Mouse (Mus musculus): ENCODE data around the gene Trpm7. TPM values are rescaled to one million over a fixed set of nuclear protein-coding genes. Genes with fewer than 3 reads are reported as not detected.

Gene Trpm7
- 28.4 and 30.0 TPM in 2 replicates for polyA plus RNA-seq (2015; fragmentation: Nextera tagmentation; extraction: Ambion mirVana)

DNA sequence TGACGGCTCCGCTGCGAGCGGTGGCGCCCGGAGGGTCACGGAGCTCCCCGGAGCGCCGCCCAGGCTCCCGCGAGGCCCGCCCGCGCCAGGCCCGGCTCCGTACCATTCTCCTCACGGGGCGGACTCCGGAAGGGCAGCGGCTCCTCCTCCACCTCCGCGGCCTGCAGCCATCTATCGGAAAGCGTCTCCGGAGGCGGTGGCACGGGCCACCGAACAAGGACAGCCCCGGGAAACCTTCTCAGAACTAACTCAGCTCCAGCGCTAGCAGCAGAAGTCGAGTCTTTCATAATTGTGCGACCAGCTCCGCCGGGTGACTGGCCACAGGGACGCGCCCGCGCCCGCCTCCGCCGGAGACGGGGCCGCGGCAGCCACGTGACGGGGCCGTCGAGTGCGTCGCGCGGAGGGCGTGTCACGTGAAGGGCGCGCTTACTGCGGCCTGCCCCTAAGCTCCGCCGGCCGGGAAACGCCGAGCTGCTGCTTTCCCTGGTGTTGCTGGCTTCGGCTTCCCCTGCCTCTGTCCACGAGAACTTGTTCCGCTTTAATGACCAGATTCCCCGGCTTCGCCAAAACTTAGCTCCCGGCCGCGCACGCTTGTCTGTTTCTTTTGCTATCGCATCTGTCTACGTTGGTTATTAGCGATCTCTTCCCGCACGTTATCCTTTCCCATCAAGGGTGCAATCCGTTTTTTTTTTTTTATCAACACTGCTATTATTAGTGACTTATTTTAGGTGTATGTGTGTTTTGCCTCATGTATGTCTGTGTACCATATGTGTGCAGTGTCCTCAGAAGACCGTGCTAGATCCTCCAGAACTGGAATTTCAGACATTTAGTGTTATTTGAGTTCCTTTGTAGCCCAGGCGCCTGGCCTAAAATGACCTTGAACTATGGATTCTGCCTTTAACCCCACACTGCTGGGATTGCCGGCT is at the start of gene Trpm7:
TSS of gene Trpm7 (minus strand) at position 360 of the 926 bp plus-strand sequence.
- Histone ChIP-seq H3K9me3 (no peaks in the 10 kb centered on the region), H3K27ac (replicated peaks) (peak within 1 kb of the TSS; percentile 97), H3K36me3 (no peaks in the 10 kb centered on the region), H3K4me2 (peak within 1 kb of the TSS; percentile 83), H3K9ac (peak within 1 kb of the TSS; percentile 87), H3K27me3 (no peaks in the 10 kb centered on the region), H3K4me1 (replicated peaks) (peaks cover 23% of the 10 kb centered on the region), H3K4me3 (peak within 1 kb of the TSS; percentile 97)
- WGBS = under 1% methylated on average over 62 of the region's 81 CpGs
- ATAC-seq (ENCODE audit: low FRiP score, low read depth) = peak; percentile 99

DNA sequence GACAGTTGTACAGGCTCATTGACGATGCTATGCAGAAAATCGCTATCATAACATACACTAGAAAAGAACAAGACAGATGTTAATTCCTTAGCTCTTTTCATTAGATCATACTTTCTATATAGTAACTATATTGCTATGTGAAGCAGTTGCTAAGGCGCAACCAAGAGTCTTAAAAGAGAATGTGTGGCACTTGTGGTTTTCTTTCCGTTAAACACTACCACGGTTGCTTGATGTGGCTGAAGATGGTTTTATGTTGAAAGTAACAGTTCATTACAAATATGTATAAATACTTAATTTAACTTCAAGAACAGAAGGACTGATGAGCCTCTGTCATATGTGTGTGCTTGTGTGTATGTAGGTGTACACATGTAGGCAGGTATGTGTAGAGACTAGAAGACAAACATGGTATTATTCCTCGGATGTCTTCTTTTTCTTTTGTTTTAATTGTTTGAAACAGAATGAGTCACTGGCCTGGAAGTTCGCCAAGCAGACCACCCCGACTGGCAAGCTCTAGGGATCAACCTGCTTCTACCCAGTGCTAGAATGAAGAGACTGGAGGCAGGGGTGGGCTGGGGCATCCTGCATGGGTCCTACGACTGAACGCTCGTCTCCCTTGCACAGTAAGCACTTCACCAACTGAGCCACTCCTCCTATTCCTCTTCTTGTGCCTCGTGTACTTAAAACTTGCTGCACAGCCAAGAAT is 44.5 kb upstream of the Trpm7 start:
- no peaks in the 10 kb centered on the region for H3K27me3 ChIP-seq

DNA sequence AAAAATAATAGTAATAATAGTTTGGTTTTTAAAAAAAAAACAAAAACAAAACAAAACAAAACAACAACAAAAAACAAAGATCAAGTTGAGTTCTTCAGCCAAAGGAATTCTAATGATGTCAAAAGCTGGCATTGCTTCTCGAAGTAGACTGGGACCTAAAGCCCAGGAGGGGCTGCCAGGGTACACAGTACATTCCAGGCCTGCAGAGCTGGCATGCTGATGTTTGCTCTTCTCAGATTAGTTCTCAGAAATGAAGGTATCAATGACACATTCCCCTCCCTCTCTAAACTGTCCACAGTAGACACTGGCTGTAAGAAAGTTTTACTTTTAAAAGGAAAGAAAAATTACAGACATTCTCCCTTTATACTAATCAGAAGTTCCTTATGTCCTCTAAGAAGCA is 40.2 kb upstream of the Trpm7 start:
- Histone ChIP-seq H3K4me3 (no peak overlapping the region), H3K9me3 (no peaks in the 10 kb centered on the region), H3K4me2 (no peak overlapping the region), H3K36me3 (peaks cover 49% of the 10 kb centered on the region), H3K9ac (no peak overlapping the region), H3K27ac (replicated peaks) (no peak overlapping the region), H3K4me1 (replicated peaks) (no peaks in the 10 kb centered on the region), H3K27me3 (no peaks in the 10 kb centered on the region)
- ATAC-seq (ENCODE audit: low FRiP score, low read depth) = no peak
- WGBS = 79% methylated on average over 1 of the region's 1 CpGs

More for the DNA sequence above, 44.5 kb upstream of the Trpm7 start:
- whole genome bisulfite sequencing = 84% methylated on average over 12 of the region's 12 CpGs
- Histone ChIP-seq H3K36me3 (peaks cover 65% of the 10 kb centered on the region), H3K4me3 (no peak overlapping the region), H3K4me1 (replicated peaks) (no peaks in the 10 kb centered on the region), H3K9ac (no peak overlapping the region), H3K4me2 (no peak overlapping the region), H3K9me3 (no peaks in the 10 kb centered on the region), H3K27ac (replicated peaks) (no peak overlapping the region)
- no peak for ATAC-seq (ENCODE audit: low FRiP score, low read depth)

DNA sequence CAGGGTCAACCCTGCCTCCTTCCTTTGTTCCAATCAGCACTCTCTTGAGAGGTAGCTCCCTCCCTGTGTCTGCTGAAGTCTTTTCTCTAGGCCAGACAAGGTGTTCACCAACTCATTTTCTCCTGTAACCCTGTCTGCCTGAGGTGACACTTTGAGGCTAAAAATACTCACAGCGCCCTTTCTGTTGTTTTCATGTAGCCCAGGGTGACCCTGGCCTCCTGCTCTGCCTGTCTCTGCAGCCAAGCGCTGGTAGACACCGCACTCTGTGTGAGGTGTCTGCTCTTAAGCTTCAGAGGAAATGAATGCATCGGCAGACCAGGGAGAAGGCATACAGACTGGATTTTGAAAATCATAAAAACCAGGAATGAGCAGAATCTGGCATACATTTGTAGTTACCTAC is 38.1 kb upstream of the Trpm7 start:
- 65% methylated on average over 4 of the region's 4 CpGs for WGBS
- Histone ChIP-seq H3K4me3 (no peak overlapping the region), H3K27me3 (no peaks in the 10 kb centered on the region), H3K9ac (no peak overlapping the region), H3K27ac (replicated peaks) (no peak overlapping the region), H3K4me2 (no peak overlapping the region), H3K36me3 (peaks cover 34% of the 10 kb centered on the region), H3K9me3 (no peaks in the 10 kb centered on the region), H3K4me1 (replicated peaks) (no peaks in the 10 kb centered on the region)
- no peak for ATAC-seq (ENCODE audit: low FRiP score, low read depth)

DNA sequence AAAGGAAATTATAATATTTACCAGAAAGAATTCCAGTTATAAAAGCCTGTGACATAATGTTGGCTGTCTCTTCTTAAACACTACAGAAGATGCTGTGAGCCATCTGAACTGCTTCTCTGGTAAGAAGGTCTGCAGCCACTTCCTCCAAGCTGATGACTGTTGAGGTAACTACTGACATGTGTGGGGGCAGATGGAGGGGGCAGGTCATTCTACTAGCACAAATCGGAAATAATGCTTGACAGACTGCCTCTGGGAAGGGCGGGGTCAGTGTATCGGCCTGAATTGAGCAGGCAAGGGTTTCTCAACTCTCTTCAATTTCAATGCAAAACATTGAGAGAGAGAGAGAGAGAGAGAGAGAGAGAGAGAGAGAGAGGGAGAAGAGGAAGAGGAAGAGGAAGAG is 28.1 kb upstream of the Trpm7 start:
- H3K36me3 ChIP-seq = peaks cover 44% of the 10 kb centered on the region
- WGBS = 74% methylated on average over 3 of the region's 3 CpGs

DNA sequence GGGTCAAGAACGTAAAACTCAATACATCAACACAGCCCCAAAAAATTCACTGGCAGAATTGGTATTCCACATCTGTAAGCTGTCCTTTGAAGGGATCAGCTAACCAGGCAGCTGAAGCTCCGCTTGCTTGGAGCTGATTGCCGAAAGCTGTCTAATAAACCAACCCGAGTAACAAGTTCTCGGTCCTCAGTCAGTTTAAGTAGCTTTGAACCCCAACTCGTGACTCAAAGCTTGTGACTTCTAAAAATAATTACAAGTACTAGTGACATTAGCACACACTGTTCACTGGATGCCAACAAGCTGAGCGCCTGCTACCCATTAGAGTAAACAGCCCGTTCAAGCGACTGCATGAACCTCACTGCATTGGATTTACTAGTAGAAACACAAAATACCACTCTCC is 21.5 kb upstream of the Trpm7 start:
- 93% methylated on average over 9 of the region's 9 CpGs for WGBS
- H3K4me1 ChIP-seq (replicated peaks) = no peaks in the 10 kb centered on the region
- ATAC-seq (ENCODE audit: low FRiP score, low read depth) = no peak
- H3K9ac ChIP-seq = no peak overlapping the region
- H3K4me3 ChIP-seq = no peak overlapping the region
- peaks cover 32% of the 10 kb centered on the region for H3K36me3 ChIP-seq
- H3K4me2 ChIP-seq = no peak overlapping the region
- no peaks in the 10 kb centered on the region for H3K9me3 ChIP-seq
- H3K27ac ChIP-seq (replicated peaks) = no peak overlapping the region
- H3K27me3 ChIP-seq = no peaks in the 10 kb centered on the region

More for the DNA sequence above, 28.1 kb upstream of the Trpm7 start:
- Histone ChIP-seq H3K9me3 (no peaks in the 10 kb centered on the region), H3K4me2 (no peak overlapping the region), H3K9ac (no peak overlapping the region), H3K4me3 (no peak overlapping the region), H3K4me1 (replicated peaks) (no peaks in the 10 kb centered on the region), H3K27me3 (no peaks in the 10 kb centered on the region), H3K27ac (replicated peaks) (no peak overlapping the region)
- no peak for ATAC-seq (ENCODE audit: low FRiP score, low read depth)

- no peak overlapping the region for H3K4me2 ChIP-seq
- WGBS = 87% methylated on average over 6 of the region's 6 CpGs
- ATAC-seq (ENCODE audit: low FRiP score, low read depth) = no peak
- H3K27ac ChIP-seq (replicated peaks) = no peak overlapping the region
- H3K9me3 ChIP-seq = no peaks in the 10 kb centered on the region
- H3K9ac ChIP-seq = no peak overlapping the region
- no peaks in the 10 kb centered on the region for H3K27me3 ChIP-seq
- H3K4me3 ChIP-seq = no peak overlapping the region
- no peaks in the 10 kb centered on the region for H3K4me1 ChIP-seq (replicated peaks)
- peaks cover 31% of the 10 kb centered on the region for H3K36me3 ChIP-seq
Measured at GRCm38 (mm10) chr2:126896941-126897340, 20.9 kb upstream of the Trpm7 start.

GRCm38 (mm10) chr2:126894245-126894644 is 18.2 kb upstream of the Trpm7 start:
- no peak for ATAC-seq (ENCODE audit: low FRiP score, low read depth)
- no peaks in the 10 kb centered on the region for H3K9me3 ChIP-seq
- no peaks in the 10 kb centered on the region for H3K4me1 ChIP-seq (replicated peaks)
- WGBS = 97% methylated on average over 3 of the region's 3 CpGs
- peaks cover 15% of the 10 kb centered on the region for H3K36me3 ChIP-seq
- no peak overlapping the region for H3K4me2 ChIP-seq
- no peak overlapping the region for H3K4me3 ChIP-seq
- no peak overlapping the region for H3K9ac ChIP-seq
- H3K27me3 ChIP-seq = no peaks in the 10 kb centered on the region
- H3K27ac ChIP-seq (replicated peaks) = no peak overlapping the region

DNA sequence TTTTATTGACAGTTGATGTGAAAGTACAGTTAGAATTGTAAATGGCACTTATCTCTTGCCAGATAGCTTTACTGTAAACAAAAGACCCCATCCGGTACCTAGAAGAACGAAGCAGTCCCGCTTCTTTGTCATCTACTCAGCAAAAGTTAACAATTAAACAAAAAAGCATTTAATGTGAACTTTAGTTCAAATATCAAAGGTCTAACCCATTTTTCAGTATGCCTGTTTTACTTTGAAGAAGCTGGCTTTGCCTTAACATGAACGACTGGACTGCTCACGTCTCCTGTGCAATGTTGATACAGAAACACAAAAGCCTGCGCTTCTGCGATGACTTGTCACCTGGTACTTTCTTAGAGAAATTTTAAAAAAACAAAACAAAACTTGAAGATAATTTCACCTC is 16.3 kb upstream of the Trpm7 start:
- no peaks in the 10 kb centered on the region for H3K4me1 ChIP-seq (replicated peaks)
- H3K27ac ChIP-seq (replicated peaks) = no peak overlapping the region
- H3K4me2 ChIP-seq = no peak overlapping the region
- no peak overlapping the region for H3K4me3 ChIP-seq
- peaks cover 12% of the 10 kb centered on the region for H3K36me3 ChIP-seq
- no peaks in the 10 kb centered on the region for H3K9me3 ChIP-seq
- no peak overlapping the region for H3K9ac ChIP-seq
- no peak for ATAC-seq (ENCODE audit: low FRiP score, low read depth)
- H3K27me3 ChIP-seq = no peaks in the 10 kb centered on the region
- 92% methylated on average over 7 of the region's 7 CpGs for WGBS

DNA sequence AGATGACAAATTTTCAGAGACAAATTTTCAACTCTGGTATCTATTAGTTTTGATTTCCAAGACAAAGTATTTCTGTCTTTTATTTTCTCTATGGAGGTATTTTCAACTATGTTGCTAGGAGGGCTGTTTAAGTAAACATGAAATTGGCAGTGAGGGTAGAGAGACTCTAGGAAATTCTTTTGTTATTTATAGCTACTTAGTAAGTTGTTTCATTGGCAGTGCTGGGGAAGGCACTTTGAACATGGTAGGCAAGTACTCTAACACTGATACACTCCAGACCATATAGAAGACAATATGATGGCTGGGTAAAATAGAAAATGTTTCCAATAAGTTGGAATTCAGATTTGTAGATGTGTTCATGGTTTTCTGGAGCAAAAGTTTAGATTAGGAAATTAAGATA is 15.7 kb upstream of the Trpm7 start:
- H3K4me2 ChIP-seq = no peak overlapping the region
- no peak for ATAC-seq (ENCODE audit: low FRiP score, low read depth)
- peaks cover 12% of the 10 kb centered on the region for H3K36me3 ChIP-seq
- no peak overlapping the region for H3K9ac ChIP-seq
- H3K27me3 ChIP-seq = no peaks in the 10 kb centered on the region
- H3K27ac ChIP-seq (replicated peaks) = no peak overlapping the region
- H3K4me3 ChIP-seq = no peak overlapping the region
- no peaks in the 10 kb centered on the region for H3K4me1 ChIP-seq (replicated peaks)
- no peaks in the 10 kb centered on the region for H3K9me3 ChIP-seq

DNA sequence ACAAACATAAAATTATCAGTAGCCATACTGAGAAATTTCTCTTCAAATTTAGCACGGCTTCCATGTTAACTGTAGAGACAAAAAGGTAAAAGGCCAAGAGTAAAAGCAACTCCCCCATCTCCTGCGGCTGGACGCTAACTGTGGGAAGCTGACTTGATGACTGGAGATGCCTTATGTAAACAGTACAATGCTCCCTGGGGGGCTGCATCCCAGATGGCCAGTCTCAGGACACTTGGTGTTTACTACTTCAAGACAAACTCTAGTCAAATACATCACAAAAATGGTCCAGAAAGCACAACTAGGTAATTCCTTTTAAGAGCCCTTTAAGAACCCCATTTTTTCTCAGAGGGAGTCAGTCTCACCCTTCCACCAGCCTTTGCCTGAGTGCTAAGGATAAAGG is 11.1 kb upstream of the Trpm7 start:
- 52% methylated on average over 3 of the region's 3 CpGs for WGBS
- Histone ChIP-seq H3K36me3 (0 out of 2 replicates have a peak, but pooled peaks cover under 1% of the 10 kb centered on the region), H3K27ac (replicated peaks) (no peak overlapping the region), H3K9me3 (no peaks in the 10 kb centered on the region), H3K4me3 (no peak overlapping the region), H3K27me3 (no peaks in the 10 kb centered on the region), H3K4me2 (no peak overlapping the region), H3K9ac (no peak overlapping the region), H3K4me1 (replicated peaks) (no peaks in the 10 kb centered on the region)
- no peak for ATAC-seq (ENCODE audit: low FRiP score, low read depth)

- Histone ChIP-seq H3K4me3 (no peak overlapping the region), H3K4me2 (no peak overlapping the region), H3K36me3 (no peaks in the 10 kb centered on the region), H3K9me3 (no peaks in the 10 kb centered on the region), H3K4me1 (replicated peaks) (no peaks in the 10 kb centered on the region), H3K9ac (no peak overlapping the region), H3K27ac (replicated peaks) (no peak overlapping the region), H3K27me3 (no peaks in the 10 kb centered on the region)
- no peak for ATAC-seq (ENCODE audit: low FRiP score, low read depth)
- WGBS = 90% methylated on average over 2 of the region's 2 CpGs
Measured at GRCm38 (mm10) chr2:126885871-126886270, 9.8 kb upstream of the Trpm7 start.

Measured in hindbrain, embryonic 15.5 days (tissue).